Mouse (Mus musculus) lung, postnatal 14 days (tissue): ENCODE data around the gene Cdh5.
"Not testable (repeated sequence)": the region's sequence is repeated elsewhere in the genome, so short reads cannot be mapped to it uniquely, and the experiment has no call there.

Source experiments
- DNase-seq: peaks from one replicate; pipeline ENCODE4 v3.0.0; 2021

The Cdh5 gene

GRCm38 (mm10) chr8:104093336-104093735 is 8.1 kb upstream of the Cdh5 start:
- no peak for DNase-seq

DNA sequence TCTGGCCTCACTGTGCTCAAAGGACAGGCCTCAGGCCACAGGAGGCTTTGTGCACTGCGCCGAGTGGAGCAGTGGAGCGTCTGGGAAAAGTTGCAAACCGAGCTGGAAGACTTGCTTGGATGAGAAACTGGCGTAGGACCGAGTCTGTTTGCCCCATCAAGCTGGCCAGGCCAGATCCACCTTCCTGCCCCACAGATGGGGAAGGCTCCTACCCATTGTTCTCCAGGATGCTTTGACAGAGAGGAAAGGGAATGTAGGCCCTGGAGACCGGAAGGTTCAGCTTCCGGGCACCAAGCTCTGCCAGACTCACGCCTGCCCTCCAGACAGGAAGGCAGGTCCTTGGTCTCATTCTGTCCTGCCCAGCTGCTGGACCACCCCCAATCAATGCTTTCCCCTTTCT is 5.8 kb upstream of the Cdh5 start:
- peak; percentile 53 for DNase-seq

GRCm38 (mm10) chr8:104096644-104097043 is 4.8 kb upstream of the Cdh5 start:
- no peak for DNase-seq

DNA sequence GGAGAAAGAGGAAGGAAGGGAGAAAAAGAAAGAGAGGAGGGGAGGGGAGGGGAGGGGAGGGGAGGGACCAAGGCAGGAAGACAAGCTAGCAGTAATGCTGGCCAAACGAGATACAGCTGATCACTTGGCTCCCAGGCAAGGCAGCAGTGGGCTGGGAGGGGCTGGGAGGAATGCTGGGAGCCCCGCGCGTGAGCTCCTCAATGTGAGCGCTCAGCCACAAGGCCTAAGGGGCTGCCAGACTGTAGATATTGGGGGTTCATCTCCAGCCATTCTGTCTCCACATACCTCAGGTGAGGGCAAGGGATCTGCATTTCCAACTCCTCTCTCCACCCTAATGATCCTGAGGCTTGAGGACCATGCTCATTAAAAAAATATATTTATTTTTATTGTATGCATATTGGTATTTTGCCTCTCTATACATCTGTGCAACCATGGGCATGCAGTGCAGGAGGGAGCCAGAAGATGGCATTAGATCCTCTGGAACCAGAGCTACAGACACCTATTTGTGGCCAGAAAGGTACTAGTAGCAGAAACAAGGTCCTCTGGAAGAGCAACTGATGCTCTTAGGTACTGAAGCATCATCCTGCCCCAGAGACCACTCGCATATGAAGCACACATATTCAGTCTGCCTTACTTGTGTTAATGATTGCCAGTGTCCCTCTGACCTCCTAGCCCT is 2.6 kb upstream of the Cdh5 start:
- peak; percentile 59 for DNase-seq

DNA sequence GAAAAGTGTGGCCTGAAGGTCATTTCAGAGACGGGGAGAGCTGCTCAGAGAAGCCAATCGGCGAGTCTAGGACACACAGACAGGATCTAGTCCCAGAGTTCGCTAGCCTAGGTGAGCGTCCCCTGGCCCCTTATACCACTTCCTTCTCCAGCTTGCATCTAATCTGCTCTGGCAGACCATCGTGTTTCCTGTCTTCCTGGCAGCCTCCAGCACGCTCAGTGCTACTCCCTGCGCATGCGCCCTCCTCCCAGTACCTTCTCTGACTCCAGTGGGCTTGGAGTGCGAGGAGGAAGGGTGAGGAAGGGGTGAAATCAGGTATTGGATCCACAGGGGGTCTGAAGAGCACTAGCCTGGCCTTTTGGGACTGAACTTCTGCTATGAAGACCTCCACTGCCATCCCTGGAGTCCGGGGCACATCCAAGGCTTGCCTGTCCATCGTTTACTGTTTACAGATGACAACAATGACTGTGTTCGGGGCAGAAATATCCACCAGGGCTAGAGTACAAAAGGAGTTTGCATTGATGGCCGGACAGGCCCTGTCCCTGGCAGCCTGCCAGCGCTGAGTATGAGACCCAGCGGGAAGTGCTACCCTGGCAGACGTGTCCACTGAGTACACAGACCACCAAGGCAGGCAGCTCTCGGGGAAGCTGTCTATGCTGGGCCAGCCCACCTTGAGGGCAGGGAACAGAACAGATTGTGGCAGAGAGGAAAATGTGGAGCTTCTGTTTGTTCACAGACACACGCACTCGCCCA is 1.9 kb upstream of the Cdh5 start:
- DNase-seq = peak; percentile 81

DNA sequence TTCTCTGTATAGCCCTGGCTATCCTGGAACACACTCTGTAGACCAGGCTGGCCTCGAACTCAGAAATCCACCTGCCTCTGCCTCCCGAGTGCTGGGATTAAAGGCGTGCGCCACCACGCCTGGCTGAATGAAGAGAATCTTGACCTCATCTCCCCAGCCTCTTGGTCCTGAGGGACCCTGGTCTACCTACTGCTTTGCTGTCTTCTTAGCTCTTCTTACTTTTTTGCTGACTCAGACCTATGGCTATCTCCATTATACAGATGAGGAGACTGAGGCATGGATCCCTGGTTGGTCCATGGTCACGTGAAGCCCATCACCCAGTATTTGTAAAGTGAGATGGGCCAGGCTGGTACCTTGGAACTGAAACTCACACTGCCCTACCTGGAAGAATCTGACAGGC is 701 bp upstream of the Cdh5 start:
- DNase-seq = not testable (repeated sequence)

GRCm38 (mm10) chr8:104103462-104103861 is 2.0 kb downstream of the Cdh5 start:
- no peak for DNase-seq

GRCm38 (mm10) chr8:104105768-104106167 is 4.3 kb downstream of the Cdh5 start:
- no peak for DNase-seq

DNA sequence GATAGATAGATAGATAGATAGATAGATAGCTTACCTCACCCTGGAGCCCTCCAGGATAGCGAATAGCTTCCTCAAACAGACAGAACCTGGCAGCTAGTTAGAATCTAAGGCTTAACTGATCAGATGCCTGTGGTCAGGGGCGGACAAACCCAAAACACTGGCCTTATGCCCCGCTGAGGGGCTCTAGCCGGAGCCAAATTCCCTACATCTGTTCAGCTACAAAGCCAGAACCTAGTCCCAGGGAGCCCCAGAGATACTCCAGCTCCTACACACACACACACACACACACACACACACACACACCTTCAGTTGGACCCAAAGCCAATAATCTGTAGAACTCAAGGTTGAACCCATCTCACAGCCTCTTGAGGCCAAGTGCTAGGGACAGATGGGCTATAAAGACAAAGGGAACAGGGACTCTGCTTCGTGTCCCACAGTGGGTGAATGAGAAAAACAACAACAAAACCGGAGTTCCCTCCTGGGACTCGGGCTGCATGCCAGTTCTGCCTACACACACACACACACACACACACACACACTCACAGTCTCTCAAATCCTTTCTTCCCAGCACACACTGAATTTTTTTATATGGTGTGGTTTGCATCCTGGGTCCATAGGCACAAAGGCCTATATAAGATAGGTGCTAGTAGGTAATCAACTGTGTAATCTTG is 5.0 kb downstream of the Cdh5 start:
- DNase-seq = no peak

DNA sequence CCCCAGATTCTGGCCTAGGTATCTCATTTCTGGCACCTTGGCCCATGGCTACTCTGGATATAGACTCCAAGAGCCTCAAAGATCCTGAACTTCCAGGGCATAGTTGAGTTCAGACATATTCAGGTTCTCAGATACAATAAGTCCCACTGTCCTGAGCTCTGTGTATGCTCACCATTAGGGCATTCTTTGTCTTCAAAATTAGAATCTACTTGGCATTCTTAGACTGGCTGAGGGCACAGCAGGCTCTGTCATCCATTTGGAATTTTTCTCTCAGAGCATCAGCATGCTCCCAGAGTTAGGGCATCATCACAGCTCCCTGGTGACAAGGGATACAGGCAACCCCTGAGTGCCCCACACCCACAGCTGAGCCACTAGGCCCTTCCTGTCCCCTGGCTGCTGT is 5.7 kb downstream of the Cdh5 start:
- DNase-seq = no peak

DNA sequence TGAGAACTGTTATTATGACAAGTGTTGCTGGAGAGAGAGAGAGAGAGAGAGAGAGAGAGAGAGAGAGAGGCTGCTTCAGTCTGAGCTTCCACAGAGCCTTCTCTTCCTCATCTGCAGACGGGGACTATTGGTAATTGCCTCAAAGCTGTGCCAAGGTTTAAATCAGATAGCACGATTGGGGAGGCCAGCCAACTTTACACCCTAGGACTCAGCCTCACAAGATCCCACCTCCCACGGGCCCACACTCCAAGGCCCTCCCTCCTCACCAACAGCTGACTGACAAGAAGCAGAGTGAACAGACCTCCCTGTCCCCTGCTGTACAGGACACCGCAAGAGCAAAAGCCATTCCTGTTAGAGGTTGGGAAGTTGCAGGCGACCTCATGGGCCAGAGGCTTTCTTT is 6.6 kb downstream of the Cdh5 start:
- no peak for DNase-seq

- DNase-seq = no peak
These were observed 9.2 kb downstream of the Cdh5 start for GRCm38 (mm10) chr8:104110498-104111134.

- no peak for DNase-seq
These were observed 20.4 kb downstream of the Cdh5 start for GRCm38 (mm10) chr8:104121640-104122416.

DNA sequence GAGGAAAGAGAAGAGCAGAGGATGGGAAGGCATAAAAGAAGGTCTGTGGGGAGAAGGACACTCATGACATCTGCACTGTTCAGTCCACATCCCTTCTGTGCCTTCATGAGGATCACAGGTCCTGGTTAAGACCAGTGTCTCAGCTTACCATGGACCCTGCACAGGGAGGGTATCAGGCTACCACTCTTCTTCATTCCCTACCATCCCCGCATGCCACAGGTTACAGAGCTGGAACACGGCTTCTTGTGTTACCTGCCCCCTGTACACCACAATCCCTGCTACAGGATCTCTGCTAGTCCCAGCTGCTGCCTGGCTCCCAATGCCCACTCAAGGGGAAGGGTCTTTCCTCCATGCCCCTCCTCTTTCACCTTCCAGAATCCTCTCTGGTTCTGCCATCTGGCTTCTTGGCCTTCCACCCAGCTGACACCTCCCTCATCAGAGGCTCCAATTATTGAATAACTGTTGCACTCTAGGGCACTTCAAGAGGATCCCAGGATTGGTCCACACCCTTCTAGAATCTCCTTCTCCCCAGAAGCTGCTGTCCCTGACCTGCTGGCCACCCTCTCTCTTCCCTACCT is 21.7 kb downstream of the Cdh5 start:
- DNase-seq = no peak

DNA sequence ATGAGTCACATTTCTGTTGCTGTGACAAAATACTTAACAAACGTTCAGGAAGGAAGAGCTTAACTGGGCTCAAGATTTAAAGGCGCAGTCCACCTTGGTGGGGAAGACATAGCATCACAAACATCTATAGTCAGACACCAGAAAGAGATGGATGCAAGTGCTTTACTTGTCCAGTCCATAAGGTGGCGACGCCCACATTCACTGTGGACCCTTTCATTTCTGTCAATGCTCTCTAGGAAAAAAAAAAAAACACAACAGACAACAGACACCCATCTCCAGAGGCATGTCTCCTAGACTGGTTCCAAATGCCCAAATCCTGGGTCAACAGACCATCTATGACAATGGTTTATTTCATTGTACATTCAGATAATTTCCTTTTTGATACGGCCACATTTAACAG is 23.1 kb downstream of the Cdh5 start:
- no peak for DNase-seq

DNA sequence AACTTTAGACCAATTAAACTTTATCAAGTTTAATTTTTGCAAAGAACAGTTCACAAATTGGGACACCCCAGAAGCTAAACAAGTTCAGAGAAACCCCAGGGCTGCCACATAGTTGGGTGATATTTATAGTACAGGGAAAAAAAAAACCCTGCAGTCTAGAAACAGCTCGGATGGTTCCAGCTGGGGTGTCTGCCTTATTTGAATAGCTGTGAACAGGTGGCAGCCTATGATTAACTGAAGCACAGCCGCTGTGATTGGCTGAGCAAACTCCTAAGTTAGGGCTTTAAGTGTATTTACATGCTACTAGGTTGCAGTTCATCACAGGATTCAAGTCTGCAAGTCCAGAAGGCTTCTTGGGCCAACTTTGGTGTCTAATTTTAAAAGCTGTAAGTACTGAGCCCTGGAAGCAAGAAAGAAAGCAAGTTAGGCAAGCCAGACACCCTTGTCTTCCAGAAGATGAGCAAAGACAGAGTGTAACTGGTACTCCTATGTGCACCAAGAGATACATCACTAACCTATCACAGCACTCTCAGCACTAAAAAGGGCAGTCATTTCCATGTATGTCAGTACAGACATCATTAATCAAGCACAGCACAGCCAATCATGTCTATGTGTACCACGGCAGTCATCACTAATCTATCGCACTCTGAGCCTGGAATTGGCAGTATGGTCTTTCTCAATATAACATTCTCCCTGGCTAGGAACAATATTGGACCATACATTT is 25.9 kb downstream of the Cdh5 start:
- DNase-seq = no peak

- DNase-seq = no peak
These were observed 29.5 kb downstream of the Cdh5 start for GRCm38 (mm10) chr8:104130916-104131315.

- DNase-seq = peak; percentile 58
These were observed 30.1 kb downstream of the Cdh5 start for GRCm38 (mm10) chr8:104131414-104131975.

DNA sequence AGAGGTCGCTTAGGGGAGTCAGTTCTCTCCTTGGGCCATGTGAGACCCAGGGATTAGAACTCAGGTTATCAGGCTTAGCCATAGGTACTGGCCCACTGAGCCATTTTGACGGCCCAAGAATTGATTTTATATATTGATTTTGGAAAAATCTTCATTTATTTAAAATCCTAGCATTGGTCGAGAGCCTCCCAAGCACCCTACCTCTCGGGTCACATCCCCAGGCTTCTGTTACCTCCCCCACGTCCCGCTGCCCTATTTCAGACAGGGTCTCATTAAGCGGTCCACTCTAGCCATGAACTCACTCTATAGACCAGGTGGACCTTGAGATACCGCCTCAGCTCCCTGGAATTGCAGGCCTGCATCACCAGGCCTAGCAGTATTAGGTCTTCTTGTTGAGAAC is 33.1 kb downstream of the Cdh5 start:
- no peak for DNase-seq

DNA sequence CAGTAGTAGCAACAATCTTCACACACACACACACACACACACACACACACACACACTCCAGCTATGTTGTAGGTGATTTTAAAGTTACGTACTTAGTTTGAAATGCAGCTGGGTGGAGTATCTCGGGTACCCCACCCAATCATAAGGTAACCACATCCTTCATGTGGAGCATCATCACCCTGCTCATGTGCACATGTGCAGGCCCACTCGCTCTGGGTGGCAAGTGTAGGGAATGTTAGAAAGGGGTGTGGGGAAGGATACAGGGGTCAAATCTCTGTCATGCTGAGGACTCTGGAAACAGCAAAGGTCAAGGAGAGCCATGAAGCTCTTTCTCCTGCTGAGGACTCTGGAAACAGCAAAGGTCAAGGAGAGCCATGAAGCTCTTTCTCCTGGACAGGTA is 34.9 kb downstream of the Cdh5 start:
- DNase-seq = no peak

DNA sequence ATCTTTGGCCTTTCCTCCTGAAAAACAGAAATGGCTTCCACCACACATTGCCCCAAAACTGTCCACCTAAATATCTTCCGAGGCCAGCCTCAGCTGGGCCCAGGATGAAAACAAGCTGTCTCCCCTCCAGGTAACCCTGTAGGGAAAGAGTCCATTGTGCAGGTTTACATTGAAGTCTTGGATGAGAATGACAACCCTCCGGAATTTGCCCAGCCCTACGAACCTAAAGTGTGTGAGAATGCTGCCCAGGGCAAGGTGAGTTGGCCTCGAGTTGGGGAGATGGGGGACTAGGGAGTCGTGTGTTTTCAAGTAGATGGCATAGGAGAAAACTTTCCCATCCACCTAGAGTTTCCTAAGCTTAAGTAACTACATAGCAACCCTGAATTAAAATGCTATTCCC is 36.2 kb downstream of the Cdh5 start:
- no peak for DNase-seq
